Mouse (Mus musculus) limb, embryonic 13.5 days (tissue): ENCODE results near the gene Syde2. TPM values are rescaled to one million over a fixed set of nuclear protein-coding genes. Genes with fewer than 3 reads are reported as not detected.
"Not testable (repeated sequence)": the region's sequence is repeated elsewhere in the genome, so short reads cannot be mapped to it uniquely, and the experiment has no call there.

Source experiments
- ATAC-seq: fragments of 200-750 bp; cut with Nextera tagmentation; 2 replicates; pipeline ENCODE4 v1.8.0; 2017; ENCODE audit warnings: low read depth, moderate number of reproducible peaks, moderate TSS enrichment; ENCODE audit not compliant: low FRiP score
- H3K27ac ChIP-seq: fragments of 300-500 bp; sonication (generic); 2 replicates; pipeline ENCODE4 v1.5.1; 2015; ENCODE audit warnings: inconsistent platforms, mild to moderate bottlenecking, moderate library complexity
- H3K27me3 ChIP-seq: fragments of 300-500 bp; sonication (generic); 2 replicates; pipeline ENCODE4 v1.6.1; 2015; ENCODE audit warnings: mild to moderate bottlenecking, inconsistent platforms
- H3K36me3 ChIP-seq: fragments of 300-500 bp; sonication (generic); 2 replicates; pipeline ENCODE4 v1.6.1; 2015; ENCODE audit warnings: inconsistent platforms, mild to moderate bottlenecking, moderate library complexity
- H3K4me1 ChIP-seq: fragments of 300-500 bp; sonication (generic); 2 replicates; pipeline ENCODE4 v1.6.1; 2015; ENCODE audit warnings: inconsistent platforms
- H3K4me2 ChIP-seq: fragments of 300-500 bp; sonication (generic); replicated peaks from 2 replicates; pipeline ENCODE4 v1.6.1; 2015; ENCODE audit warnings: inconsistent platforms, mild to moderate bottlenecking, moderate library complexity
- H3K4me3 ChIP-seq: fragments of 300-500 bp; sonication (generic); 2 replicates; pipeline ENCODE4 v1.5.1; 2015; ENCODE audit warnings: moderate library complexity, mild to moderate bottlenecking, inconsistent platforms
- H3K9ac ChIP-seq: fragments of 300-500 bp; sonication (generic); 2 replicates; pipeline ENCODE4 v1.6.1; 2015; ENCODE audit warnings: mild to moderate bottlenecking, inconsistent platforms
- H3K9me3 ChIP-seq: fragments of 300-500 bp; sonication (generic); 2 replicates; pipeline ENCODE4 v1.6.1; 2016; ENCODE audit warnings: inconsistent platforms
- WGBS: fragments of 180-500 bp; shearing (Covaris S2); methylation state at CpG from one replicate; pipeline ENCODE4 v1.1.7; 2015; 5-methylcytosine and 5-hydroxymethylcytosine counted together
- polyA plus RNA-seq: library from polyadenylated mRNA; unstranded; fragments of >200 nt; fragmentation: Nextera tagmentation; extraction: Ambion mirVana; gene quantifications from 2 replicates; pipeline ENCODE4 v1.2.1, GENCODE M21; 2015

Syde2 gene
- polyA plus RNA-seq, 1 experiment from 2014 or later, result 1.9 TPM

GRCm38 (mm10) chr3:145995489-145995888 lies 7.8 kb downstream of the Syde2 start:
- no peak overlapping the region for H3K4me2 ChIP-seq
- no peak overlapping the region for H3K27ac ChIP-seq
- H3K4me1 ChIP-seq, result peaks cover 23% of the 10 kb centered on the region

GRCm38 (mm10) chr3:145996539-145996938 lies 8.9 kb downstream of the Syde2 start:
- H3K4me2 ChIP-seq, ATAC-seq, H3K9ac ChIP-seq, H3K27ac ChIP-seq, H3K27me3 ChIP-seq, H3K9me3 ChIP-seq, H3K4me3 ChIP-seq: not testable (repeated sequence)
- WGBS, result 83% methylated on average over 5 of the region's 5 CpGs
- peaks cover 29% of the 10 kb centered on the region for H3K36me3 ChIP-seq
- peaks cover 18% of the 10 kb centered on the region for H3K4me1 ChIP-seq

More at GRCm38 (mm10) chr3:145995489-145995888, 7.8 kb downstream of the Syde2 start:
- no peaks in the 10 kb centered on the region for H3K9me3 ChIP-seq
- no peak overlapping the region for H3K9ac ChIP-seq
- ATAC-seq, result no peak
- peaks cover 23% of the 10 kb centered on the region for H3K36me3 ChIP-seq
- H3K4me3 ChIP-seq, result no peak overlapping the region
- 89% methylated on average over 5 of the region's 5 CpGs for WGBS
- no peaks in the 10 kb centered on the region for H3K27me3 ChIP-seq

GRCm38 (mm10) chr3:146004347-146005051 lies 16.8 kb downstream of the Syde2 start:
- H3K9ac ChIP-seq, result no peak overlapping the region
- H3K27me3 ChIP-seq, result no peaks in the 10 kb centered on the region
- H3K36me3 ChIP-seq, result peaks cover 71% of the 10 kb centered on the region
- H3K4me3 ChIP-seq, result no peak overlapping the region
- no peak for ATAC-seq
- no peak overlapping the region for H3K27ac ChIP-seq
- H3K4me2 ChIP-seq, result no peak overlapping the region
- H3K9me3 ChIP-seq, result no peaks in the 10 kb centered on the region
- 93% methylated on average over 14 of the region's 14 CpGs for WGBS
- H3K4me1 ChIP-seq, result peaks cover 2% of the 10 kb centered on the region; the same call in 1 of the 2 replicates

GRCm38 (mm10) chr3:146007872-146008271 lies 20.2 kb downstream of the Syde2 start:
- H3K4me2 ChIP-seq, result no peak overlapping the region
- no peak overlapping the region for H3K4me3 ChIP-seq
- no peak for ATAC-seq
- H3K27me3 ChIP-seq, result no peaks in the 10 kb centered on the region
- H3K9ac ChIP-seq, result no peak overlapping the region
- H3K4me1 ChIP-seq, result peaks cover 13% of the 10 kb centered on the region
- H3K36me3 ChIP-seq, result peaks cover 47% of the 10 kb centered on the region
- 86% methylated on average over 6 of the region's 6 CpGs for WGBS
- H3K9me3 ChIP-seq, result no peaks in the 10 kb centered on the region
- no peak overlapping the region for H3K27ac ChIP-seq

GRCm38 (mm10) chr3:146009859-146010645 lies 22.4 kb downstream of the Syde2 start:
- H3K36me3 ChIP-seq, result peaks cover 46% of the 10 kb centered on the region
- 41% methylated on average over 20 of the region's 20 CpGs for WGBS

GRCm38 (mm10) chr3:146010751-146011150 lies 23.1 kb downstream of the Syde2 start:
- Histone ChIP-seq H3K27me3 (no peaks in the 10 kb centered on the region), H3K36me3 (peaks cover 50% of the 10 kb centered on the region), H3K4me1 (peaks cover 13% of the 10 kb centered on the region), H3K9me3 (no peaks in the 10 kb centered on the region; the same call in 1 of the 2 replicates), H3K4me2 (no peak overlapping the region), H3K4me3 (no peak overlapping the region), H3K27ac (peak overlapping the region; percentile 35; the same call in 1 of the 2 replicates), H3K9ac (no peak overlapping the region)
- ATAC-seq, result peak; percentile 33; the same call in 1 of the 2 replicates
- 76% methylated on average over 4 of the region's 4 CpGs for WGBS

More at GRCm38 (mm10) chr3:146009859-146010645, 22.4 kb downstream of the Syde2 start:
- Histone ChIP-seq H3K27ac (peak overlapping the region; percentile 35; the same call in 1 of the 2 replicates), H3K27me3 (no peaks in the 10 kb centered on the region), H3K9ac (no peak overlapping the region), H3K9me3 (no peaks in the 10 kb centered on the region; the same call in 1 of the 2 replicates), H3K4me1 (peaks cover 13% of the 10 kb centered on the region), H3K4me3 (no peak overlapping the region), H3K4me2 (peak overlapping the region; percentile 23; the same call in 1 of the 2 replicates)
- peak; percentile 82 for ATAC-seq

GRCm38 (mm10) chr3:146011544-146012218 lies 24.0 kb downstream of the Syde2 start:
- no peaks in the 10 kb centered on the region; the same call in 1 of the 2 replicates for H3K9me3 ChIP-seq
- H3K27ac ChIP-seq, result no peak overlapping the region
- peaks cover 53% of the 10 kb centered on the region for H3K36me3 ChIP-seq
- H3K4me3 ChIP-seq, result no peak overlapping the region
- H3K9ac ChIP-seq, result no peak overlapping the region
- H3K4me2 ChIP-seq, result no peak overlapping the region
- no peak for ATAC-seq
- peaks cover 13% of the 10 kb centered on the region for H3K4me1 ChIP-seq
- no peaks in the 10 kb centered on the region for H3K27me3 ChIP-seq
- 81% methylated on average over 8 of the region's 8 CpGs for WGBS

GRCm38 (mm10) chr3:146013490-146013889 lies 25.8 kb downstream of the Syde2 start:
- no peak overlapping the region for H3K27ac ChIP-seq
- H3K36me3 ChIP-seq, result peaks cover 53% of the 10 kb centered on the region
- H3K9me3 ChIP-seq, result no peaks in the 10 kb centered on the region; the same call in 1 of the 2 replicates
- no peak for ATAC-seq
- 94% methylated on average over 7 of the region's 7 CpGs for WGBS
- no peak overlapping the region for H3K4me2 ChIP-seq
- peaks cover 13% of the 10 kb centered on the region for H3K4me1 ChIP-seq
- H3K27me3 ChIP-seq, result no peaks in the 10 kb centered on the region
- H3K4me3 ChIP-seq, result no peak overlapping the region
- no peak overlapping the region for H3K9ac ChIP-seq

GRCm38 (mm10) chr3:146014321-146014720 lies 26.7 kb downstream of the Syde2 start:
- Histone ChIP-seq H3K4me2 (no peak overlapping the region), H3K4me3 (no peak overlapping the region), H3K4me1 (peaks cover 13% of the 10 kb centered on the region), H3K36me3 (peaks cover 47% of the 10 kb centered on the region), H3K9ac (no peak overlapping the region), H3K27me3 (no peaks in the 10 kb centered on the region), H3K9me3 (no peaks in the 10 kb centered on the region; the same call in 1 of the 2 replicates), H3K27ac (no peak overlapping the region)
- ATAC-seq, result no peak
- 85% methylated on average over 12 of the region's 12 CpGs for WGBS

GRCm38 (mm10) chr3:146016979-146017378 lies 29.3 kb downstream of the Syde2 start:
- H3K9ac ChIP-seq, result no peak overlapping the region

GRCm38 (mm10) chr3:146017521-146017920 lies 29.9 kb downstream of the Syde2 start:
- Histone ChIP-seq H3K4me2 (no peak overlapping the region), H3K27me3 (no peaks in the 10 kb centered on the region), H3K4me1 (no peaks in the 10 kb centered on the region), H3K9ac (no peak overlapping the region), H3K4me3 (no peak overlapping the region), H3K36me3 (peaks cover 56% of the 10 kb centered on the region), H3K27ac (no peak overlapping the region), H3K9me3 (no peaks in the 10 kb centered on the region; the same call in 1 of the 2 replicates)
- no peak for ATAC-seq
- WGBS, result 73% methylated on average over 9 of the region's 9 CpGs

More at GRCm38 (mm10) chr3:146016979-146017378, 29.3 kb downstream of the Syde2 start:
- Histone ChIP-seq H3K27me3 (no peaks in the 10 kb centered on the region), H3K36me3 (peaks cover 52% of the 10 kb centered on the region), H3K4me3 (no peak overlapping the region), H3K4me2 (no peak overlapping the region), H3K4me1 (no peaks in the 10 kb centered on the region), H3K27ac (no peak overlapping the region), H3K9me3 (no peaks in the 10 kb centered on the region; the same call in 1 of the 2 replicates)
- WGBS, result 94% methylated on average over 13 of the region's 13 CpGs
- ATAC-seq, result no peak
